Mouse (Mus musculus) embryonic fibroblast, embryonic 13.5 days (primary cell): ENCODE measurements at regions not wholly inside any gene's neighbourhood (a gene's known extent, or its start where the extent isn't known, plus 50 kb on each side); places are given as distances from the start of the nearest gene placed in this dataset.

Experiments used
- H3K27ac ChIP-seq: 2 replicates; pipeline ENCODE4 v1.5.1; 2012; ENCODE audit warnings: low read length, control low read depth, inconsistent platforms; ENCODE audit not compliant: insufficient read depth
- H3K4me1 ChIP-seq: 2 replicates; pipeline ENCODE4 v1.6.1; 2011; ENCODE audit warnings: low read length; ENCODE audit not compliant: control insufficient read depth, insufficient read depth
- H3K4me3 ChIP-seq: 2 replicates; pipeline ENCODE4 v1.5.1; 2011; ENCODE audit warnings: mild to moderate bottlenecking, control low read depth, low read length; ENCODE audit not compliant: insufficient read depth
- CTCF ChIP-seq: IDR thresholded peaks from 2 replicates; pipeline ENCODE4 v1.5.1; 2011; ENCODE audit warnings: mild to moderate bottlenecking, control low read depth, low read length, moderate library complexity, borderline replicate concordance; ENCODE audit not compliant: insufficient read depth
- POLR2A ChIP-seq: IDR thresholded peaks from 2 replicates; pipeline ENCODE4 v1.6.1; 2011; ENCODE audit warnings: low read depth, mild to moderate bottlenecking, control low read depth, low read length, moderate library complexity

DNA sequence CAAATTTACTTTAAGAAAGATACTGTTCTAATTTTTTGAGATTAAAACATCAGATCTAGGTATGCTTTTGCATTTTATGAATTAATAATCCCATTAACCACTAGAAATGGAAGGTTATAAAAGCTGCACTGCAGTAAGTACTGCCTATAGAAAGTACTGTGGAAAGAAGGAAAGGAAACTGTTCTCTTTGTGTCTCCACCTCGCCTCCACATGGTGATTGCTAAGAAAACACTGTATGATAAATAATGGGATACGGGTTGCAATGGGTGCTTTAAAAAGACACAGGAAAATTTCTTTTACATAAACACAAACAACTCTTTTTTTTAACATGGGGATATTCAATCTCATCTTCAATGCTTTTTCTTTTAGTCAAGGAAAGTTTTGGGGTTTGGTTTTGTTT lies 519.2 kb upstream of the Sptlc3 start:
- TF ChIP-seq CTCF (no peak), POLR2A (no peak)
- Histone ChIP-seq H3K4me3 (no peak overlapping the region), H3K4me1 (no peaks in the 10 kb centered on the region), H3K27ac (no peak overlapping the region)

DNA sequence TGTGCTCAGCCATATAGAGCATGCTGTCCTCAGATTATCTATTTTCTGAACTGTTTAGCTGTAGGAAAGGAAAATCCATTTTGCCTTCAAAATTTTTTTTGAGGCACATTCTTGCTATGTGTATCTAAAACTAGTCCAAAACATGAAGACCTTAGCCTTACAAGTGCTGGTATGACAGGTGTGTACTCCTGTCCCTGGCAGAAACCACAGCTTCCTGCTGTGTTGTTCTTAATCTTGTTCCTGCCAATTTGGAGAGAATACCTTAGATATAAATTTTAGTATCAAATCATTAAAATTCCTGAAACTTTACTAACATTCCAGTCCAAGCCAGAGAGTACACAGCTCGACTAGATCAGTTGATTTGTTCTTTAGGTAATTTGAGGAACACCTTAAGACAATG lies 503.7 kb upstream of the Sptlc3 start:
- no peak for TF ChIP-seq POLR2A
- no peak for TF ChIP-seq CTCF
- H3K4me3 ChIP-seq = no peak overlapping the region

DNA sequence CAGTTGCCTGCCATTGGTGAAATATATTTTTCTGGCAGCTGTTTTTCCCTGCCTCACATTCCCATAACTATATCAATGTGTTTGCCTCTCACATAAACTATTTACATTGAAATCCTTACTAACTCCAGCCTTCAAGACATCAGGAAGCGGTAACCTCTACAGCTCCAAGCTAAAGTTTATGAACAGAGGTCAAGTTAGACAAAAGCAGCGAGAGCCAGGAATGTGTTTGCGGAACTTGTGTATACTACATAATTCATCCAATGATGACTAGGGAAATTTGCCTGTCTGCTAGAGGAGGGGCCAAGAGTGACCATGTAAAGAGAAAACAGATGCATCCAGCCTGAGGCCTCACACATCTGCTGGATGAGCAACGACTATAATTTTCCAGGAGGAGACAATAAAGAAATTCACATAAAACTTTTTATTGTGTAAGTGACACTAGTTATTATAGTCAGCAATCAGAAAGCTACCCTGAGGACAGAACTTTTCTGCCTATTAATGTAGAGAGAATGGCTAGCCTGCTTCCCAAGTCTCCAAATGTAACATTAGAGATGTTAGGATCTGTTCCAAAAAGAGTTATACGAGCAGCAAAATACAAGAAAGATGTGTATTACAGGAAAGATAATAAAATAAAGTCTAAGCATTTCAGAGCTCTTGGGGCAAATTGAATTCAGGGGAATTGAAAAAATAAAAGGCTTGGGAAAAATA lies 461.5 kb upstream of the Sptlc3 start:
- no peak overlapping the region for H3K4me3 ChIP-seq
- no peak overlapping the region for H3K27ac ChIP-seq
- H3K4me1 ChIP-seq = no peaks in the 10 kb centered on the region
- no peak for TF ChIP-seq CTCF
- no peak for TF ChIP-seq POLR2A

More for the DNA sequence above, 503.7 kb upstream of the Sptlc3 start:
- Histone ChIP-seq H3K27ac (no peak overlapping the region), H3K4me1 (no peaks in the 10 kb centered on the region)

DNA sequence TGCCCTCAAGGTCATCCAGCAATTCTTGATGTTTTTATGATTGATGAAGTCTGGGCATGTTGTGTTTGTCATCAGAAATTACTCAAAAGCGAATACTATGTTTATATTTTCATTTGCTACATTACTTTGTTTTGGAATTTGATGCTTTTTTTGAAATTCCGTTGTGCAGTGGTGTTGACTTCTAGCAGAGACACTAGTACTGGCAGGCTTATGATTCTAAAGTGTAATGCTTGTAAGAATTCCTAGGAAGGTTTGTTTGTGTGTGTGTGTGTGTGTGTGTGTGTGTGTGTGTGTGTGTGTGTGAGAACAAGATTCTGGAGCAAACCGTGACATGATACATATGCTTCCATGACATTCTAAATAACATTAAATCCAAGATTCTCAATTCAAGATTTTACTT lies 458.9 kb upstream of the Sptlc3 start:
- Histone ChIP-seq H3K4me3 (no peak overlapping the region), H3K27ac (no peak overlapping the region), H3K4me1 (no peaks in the 10 kb centered on the region)
- TF ChIP-seq POLR2A = no peak
- no peak for TF ChIP-seq CTCF

DNA sequence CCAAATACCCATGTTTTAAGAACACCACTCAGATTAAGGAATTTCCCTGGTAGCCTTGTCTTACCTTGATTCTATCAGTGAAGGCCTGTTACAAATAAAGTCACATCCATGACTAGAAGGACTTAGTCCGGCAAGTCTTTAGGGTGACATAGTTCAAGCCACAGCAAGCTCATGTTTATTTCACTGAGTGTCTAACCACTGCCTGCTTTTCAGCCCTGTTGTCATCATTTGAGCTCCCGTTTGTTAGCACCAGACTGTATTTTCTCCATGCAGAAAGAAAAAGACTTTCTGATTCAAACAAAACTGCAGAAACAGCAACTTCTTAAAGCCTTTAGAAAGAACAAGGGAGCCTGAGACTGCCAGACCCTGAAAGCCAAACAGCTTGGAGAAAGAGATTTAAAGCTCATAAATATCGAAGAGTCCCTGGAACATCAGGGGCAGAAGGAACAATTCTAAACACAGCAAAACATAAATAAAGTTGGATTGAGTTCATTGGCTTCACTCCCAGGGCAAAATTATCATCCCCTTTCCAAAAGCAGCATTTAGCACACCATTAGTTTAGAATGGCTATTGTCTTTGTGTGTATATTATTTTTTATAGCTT lies 451.9 kb upstream of the Sptlc3 start:
- Histone ChIP-seq H3K4me1 (no peaks in the 10 kb centered on the region), H3K27ac (no peak overlapping the region), H3K4me3 (no peak overlapping the region)
- no peak for TF ChIP-seq POLR2A
- no peak for TF ChIP-seq CTCF

DNA sequence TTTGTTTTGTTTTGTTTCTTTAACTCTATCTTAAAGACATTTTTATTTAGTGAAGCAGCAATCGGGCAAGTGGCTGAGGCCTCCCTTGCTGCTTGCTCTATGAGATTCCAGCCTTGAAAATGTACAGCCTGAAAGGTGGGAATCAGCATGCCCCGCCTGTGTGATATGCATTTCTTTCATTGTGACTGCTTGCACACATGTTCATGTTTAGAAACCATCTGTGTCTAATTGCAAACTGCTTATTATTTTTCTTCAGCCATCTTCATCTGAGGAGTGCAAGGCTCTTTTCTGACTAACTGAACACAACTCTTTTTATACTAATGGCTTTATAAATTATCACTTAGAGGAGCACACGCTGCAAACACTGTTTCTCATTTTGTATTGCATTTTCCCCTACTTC lies 449.0 kb upstream of the Sptlc3 start:
- H3K27ac ChIP-seq = no peak overlapping the region
- no peak overlapping the region for H3K4me3 ChIP-seq
- no peaks in the 10 kb centered on the region for H3K4me1 ChIP-seq
- TF ChIP-seq CTCF = no peak
- no peak for TF ChIP-seq POLR2A

DNA sequence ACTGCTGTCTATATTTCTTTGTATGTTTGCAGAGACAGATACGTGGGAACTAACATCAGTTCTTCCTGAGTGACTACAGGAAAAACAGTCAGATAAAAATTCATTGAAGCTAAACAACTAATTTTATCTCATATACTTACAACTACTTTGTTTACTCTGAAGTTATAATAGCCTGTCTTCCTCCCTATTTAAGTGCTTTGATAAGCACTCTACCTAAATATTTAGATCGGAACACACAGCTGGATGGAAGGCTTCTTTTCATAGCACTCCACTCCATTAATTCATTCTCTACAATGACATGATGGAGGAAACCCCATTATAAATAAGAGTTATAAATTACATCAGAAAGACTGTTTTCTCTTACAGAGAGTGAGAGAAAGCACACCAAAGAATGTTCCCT lies 438.5 kb upstream of the Sptlc3 start:
- Histone ChIP-seq H3K4me1 (no peaks in the 10 kb centered on the region), H3K4me3 (no peak overlapping the region), H3K27ac (no peak overlapping the region)
- TF ChIP-seq POLR2A (no peak), CTCF (no peak)

DNA sequence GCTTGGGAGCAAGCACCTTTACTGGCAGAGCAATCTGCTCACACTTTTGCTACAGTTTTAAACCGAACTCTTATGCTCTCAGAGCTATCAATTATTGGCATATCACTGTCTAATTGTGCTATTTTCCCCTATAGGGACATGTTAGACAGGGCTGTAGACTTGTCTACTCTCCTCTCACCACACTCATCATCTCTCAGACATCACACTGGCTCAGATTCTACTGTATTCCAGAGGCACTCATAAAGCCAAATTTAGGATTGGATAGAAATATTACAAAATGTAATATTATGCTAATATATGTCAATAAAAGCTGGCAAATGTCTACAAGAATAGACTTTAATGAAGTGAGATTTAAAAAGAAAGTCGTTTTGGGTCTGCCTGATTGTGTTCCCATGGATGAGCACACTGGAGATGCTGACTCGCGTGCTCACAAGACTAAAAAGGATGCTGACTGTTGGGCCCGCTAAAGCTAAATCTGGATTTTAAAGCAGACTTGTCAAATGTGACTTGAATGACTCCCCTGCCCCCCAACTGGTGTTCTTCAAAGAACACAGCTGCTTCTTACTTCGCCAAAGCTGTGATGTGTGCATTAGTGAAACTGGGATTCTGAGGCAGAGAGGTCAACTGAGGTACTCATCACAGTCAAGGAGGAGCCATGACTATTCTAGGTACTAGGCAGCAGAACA lies 424.3 kb upstream of the Sptlc3 start:
- Histone ChIP-seq H3K4me1 (no peaks in the 10 kb centered on the region), H3K4me3 (no peak overlapping the region)
- TF ChIP-seq POLR2A = no peak
- no peak for TF ChIP-seq CTCF

DNA sequence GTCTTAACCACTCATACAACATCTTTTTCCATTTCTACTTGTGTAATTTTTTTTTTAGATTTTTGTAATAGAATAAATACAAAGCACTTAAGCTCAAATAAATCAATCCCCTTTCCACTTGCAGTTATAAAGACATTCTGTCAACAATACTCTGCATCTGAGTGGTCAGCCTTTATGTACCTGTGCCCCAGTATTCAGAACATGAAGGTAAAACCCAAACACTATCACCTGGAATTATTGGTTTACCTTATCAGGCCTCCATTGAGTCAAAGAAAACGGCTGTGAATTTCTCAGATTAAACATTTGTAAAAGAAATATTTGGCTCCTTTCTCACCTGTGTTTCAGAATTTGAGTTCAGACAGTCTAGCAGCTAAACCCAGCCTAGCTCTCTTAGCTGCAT lies 422.0 kb upstream of the Sptlc3 start:
- Histone ChIP-seq H3K4me1 (no peaks in the 10 kb centered on the region), H3K4me3 (no peak overlapping the region), H3K27ac (no peak overlapping the region)
- no peak for TF ChIP-seq CTCF
- TF ChIP-seq POLR2A = no peak

More for the DNA sequence above, 424.3 kb upstream of the Sptlc3 start:
- no peak overlapping the region for H3K27ac ChIP-seq

DNA sequence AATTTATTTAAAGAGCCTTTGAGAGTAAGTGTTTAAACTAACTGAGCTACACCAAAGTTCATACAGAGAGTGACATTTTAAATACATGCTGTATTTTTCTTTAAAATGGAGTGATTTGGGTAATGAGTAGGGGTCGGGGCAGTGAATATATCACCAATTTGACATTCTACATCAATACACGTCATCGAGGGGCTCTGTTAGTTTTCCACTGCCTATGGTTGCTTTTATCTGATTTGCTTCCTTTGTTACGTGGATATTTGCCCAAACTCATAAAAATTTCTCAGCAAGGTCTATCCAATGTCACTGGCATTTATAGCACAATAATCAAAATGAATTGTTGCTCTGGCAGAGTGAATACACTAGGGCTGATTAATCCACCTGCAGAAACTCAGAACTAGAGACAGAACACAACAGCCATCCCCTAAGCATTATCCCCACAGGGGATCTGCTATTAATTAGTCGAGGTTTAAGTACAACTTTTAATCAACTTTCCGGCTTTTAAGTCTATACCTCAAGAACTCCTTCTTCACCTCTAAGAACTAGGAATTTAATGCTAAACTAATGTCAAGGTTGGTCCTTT lies 400.1 kb upstream of the Sptlc3 start:
- H3K4me3 ChIP-seq = no peak overlapping the region
- TF ChIP-seq CTCF (no peak), POLR2A (no peak)
- H3K4me1 ChIP-seq = no peaks in the 10 kb centered on the region
- no peak overlapping the region for H3K27ac ChIP-seq
